Mouse (Mus musculus) liver (tissue): ENCODE measurements around the gene Zmynd8.
"Not testable (repeated sequence)": the region's sequence is repeated elsewhere in the genome, so short reads cannot be mapped to it uniquely, and the experiment has no call there.

ENCODE experiments used
- DNase-seq: peaks from one replicate; pipeline ENCODE4 v3.0.0-alpha.2; 2020; ENCODE audit warnings: mixed read lengths

The Zmynd8 gene

GRCm38 (mm10) chr2:165825964-165826712 is 72.7 kb downstream of the Zmynd8 start:
- DNase-seq = peak; percentile 62

- DNase-seq = no peak
Observed at GRCm38 (mm10) chr2:165825261-165825900, 73.4 kb downstream of the Zmynd8 start.

- no peak for DNase-seq
Observed at GRCm38 (mm10) chr2:165824826-165825225, 74.0 kb downstream of the Zmynd8 start.

DNA sequence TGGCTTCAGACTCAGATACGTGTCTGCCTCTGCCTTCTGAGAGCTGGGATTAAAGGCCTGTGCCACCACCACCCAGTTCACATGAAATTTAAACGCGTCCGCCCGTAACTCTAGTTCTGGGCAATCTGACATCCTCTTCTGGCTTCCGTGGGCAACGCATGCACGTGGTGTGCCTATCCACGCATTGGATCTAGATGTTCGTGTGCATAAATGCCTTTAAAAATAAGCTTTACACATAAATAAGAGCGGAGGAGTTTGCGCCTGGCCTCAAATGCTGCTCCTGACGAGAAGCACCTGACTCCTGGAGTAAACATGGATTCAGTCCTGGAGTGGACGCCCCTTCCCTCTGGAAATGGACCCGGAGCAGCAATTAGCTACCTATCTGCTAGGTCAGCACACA is 76.3 kb downstream of the Zmynd8 start:
- DNase-seq = no peak

DNA sequence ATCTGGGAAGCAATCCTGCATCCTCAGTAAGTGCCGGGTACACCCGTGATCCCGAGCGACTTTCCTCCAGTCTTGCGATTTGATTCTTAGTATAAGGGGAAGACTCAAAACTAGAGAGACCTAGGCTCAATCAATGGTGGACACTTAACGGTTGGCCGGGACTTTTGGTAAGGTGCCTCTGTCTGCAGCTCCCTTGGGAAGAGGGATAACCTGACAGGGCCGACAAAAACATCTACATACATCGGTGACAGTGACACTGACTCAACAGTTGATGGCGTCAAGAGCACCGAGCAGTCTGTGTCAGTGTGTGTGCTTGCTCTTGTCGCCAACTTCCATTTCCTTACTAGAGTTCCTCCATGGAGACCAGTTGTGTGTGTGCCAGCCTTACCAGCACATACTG is 77.1 kb downstream of the Zmynd8 start:
- DNase-seq = no peak

DNA sequence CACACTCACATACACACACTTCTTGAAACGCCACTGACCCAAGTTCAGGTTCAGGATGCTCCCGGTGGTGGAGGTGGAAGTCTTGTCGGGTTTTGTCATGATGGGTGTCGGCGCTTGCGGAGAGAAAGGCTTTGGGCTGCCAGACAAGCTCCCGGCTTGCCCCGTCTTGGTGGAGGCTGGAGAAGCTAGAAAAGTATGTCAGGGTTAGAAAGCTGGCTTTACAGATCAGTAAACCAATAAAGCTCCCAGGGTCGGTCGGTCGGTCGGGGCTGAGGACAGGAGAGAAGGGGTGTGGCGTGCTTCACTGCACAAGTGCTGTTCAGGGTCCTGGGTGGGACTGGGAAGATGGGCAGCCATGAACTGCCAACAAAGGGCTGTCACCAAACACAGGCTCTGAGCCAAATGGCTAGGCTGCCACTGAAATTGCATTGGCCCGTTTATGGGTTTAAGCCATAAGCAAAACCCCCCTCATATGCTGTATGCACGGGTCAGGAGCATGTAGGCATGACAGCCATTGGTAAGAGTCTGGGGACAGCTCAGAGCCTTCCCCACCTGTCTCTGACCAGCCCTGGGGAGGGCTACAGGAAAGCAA is 78.2 kb downstream of the Zmynd8 start:
- DNase-seq = no peak

- DNase-seq = no peak
Observed at GRCm38 (mm10) chr2:165820073-165820472, 78.7 kb downstream of the Zmynd8 start.

DNA sequence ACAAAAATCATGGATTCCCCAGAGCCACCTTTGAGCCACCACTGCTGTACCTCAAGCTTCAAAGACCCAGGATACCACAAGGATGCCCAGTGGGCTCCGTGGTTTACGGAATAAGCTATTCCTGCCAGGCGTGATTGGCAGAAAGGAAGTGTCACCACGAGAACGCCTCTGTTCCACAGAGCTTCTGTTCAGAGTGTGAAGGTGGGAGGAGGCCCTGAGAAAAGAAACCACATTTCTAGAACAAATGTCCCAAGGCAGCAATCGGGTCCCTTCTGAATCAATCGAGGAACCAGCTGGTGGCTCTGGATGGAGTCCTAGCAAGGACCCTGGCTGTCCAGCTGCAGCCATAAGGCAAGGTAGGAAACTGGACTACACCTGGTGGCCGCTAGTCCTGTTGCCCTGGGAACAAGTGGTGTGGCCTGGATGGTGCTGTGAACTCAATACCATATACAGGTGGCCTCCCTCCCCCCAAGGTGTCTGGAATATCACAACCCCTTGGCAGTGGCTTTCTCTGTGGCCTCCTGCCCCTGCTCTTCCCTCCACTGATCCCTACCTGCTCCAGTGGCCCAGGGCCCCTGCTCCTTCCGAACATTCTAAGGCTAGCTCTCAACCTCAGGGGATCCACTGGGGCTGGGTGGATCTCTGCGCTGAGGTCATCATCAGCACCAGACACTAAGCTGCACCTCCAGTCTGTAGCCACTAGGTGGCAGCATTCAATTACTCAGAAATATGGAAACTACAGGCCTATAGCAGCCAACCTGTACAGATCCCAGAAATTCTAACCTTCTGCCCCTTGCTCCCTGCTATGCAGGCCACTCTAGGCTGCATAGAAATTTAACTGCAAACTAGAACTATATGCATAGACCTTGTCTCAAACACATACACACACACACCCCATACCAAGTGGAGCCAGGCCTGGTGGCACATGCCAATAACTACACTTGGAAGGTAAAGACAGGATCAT is 79.5 kb downstream of the Zmynd8 start:
- peak; percentile 63 for DNase-seq

GRCm38 (mm10) chr2:165818570-165818969 is 80.2 kb downstream of the Zmynd8 start:
- no peak for DNase-seq

- DNase-seq = no peak
Observed at GRCm38 (mm10) chr2:165817437-165817836, 81.4 kb downstream of the Zmynd8 start.

DNA sequence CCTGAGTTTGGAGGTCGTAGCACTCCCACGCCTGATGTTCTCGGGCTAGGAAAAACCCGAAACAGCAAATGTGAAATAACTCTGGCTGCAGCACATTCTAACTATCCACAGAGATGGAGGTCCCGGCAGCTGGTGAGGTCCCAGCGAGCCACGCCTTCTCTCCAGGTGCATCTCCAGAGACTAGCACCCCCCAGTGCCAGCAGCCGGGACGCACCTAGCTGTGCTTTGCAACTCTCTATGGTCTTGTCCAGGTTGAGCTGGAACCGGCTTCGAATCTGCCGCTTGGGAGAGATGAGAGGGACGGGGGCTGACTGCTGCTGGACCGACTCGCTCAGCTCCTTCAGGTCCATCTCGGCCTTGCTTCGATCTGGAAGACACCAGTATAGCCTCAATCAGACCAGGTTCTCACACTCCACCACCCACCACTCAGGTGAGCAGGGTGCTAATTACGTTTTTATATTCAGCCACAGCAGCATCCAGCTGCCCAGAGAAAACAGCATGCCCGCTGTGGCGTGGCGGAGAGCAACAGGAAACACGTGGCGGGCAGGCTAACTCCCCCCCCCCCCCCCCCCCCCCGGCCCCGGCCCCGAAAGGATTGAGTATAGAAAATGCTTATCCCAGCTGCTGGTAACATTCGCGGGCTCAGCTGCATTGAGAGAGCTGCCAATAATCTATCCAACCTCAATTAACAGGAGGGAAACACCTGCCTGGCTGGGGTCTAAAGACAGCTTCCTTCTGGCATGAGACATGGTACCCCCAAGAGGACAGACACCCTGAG is 83.5 kb downstream of the Zmynd8 start:
- no peak for DNase-seq

DNA sequence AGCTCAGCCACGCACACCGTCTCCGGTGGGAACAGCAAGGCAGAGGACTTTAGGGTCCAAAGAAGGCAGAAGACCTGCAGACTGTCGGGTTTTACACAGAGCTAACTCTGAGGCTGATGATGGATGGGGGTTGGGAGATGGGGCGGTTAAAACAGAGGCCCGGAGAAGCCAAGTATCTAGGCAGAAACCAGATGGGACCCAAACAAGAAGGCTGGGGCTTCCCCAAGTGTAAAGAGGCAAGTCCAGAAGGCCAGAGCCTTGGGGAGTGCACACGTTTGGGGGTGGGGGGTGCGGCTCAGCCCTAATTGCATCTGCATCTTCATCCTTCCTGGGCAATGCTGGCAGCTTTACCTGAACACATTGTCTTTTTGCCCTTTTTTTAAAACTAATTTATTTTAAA is 85.9 kb downstream of the Zmynd8 start:
- DNase-seq = no peak

DNA sequence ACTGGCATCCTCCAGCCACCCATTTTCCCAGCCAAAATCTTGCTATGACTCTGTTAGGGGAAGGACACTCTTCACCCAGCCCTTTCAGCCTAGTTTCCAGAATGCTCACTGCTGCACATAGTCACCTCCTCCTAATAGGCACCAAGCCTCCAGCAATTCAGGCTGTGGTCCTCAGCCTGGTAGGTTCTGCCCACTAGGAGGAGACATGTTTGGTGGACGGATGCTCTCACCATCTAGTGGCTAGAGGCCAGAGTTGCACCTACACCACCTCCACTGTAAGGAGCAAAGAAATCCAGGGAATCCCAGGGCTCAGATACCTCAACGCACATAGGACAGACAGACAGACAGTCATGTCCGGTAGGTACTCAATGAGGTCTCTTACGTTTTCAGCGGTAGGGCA is 87.3 kb downstream of the Zmynd8 start:
- DNase-seq = no peak

GRCm38 (mm10) chr2:165809901-165810477 is 88.8 kb downstream of the Zmynd8 start:
- DNase-seq = no peak

GRCm38 (mm10) chr2:165809091-165809490 is 89.7 kb downstream of the Zmynd8 start:
- no peak for DNase-seq

DNA sequence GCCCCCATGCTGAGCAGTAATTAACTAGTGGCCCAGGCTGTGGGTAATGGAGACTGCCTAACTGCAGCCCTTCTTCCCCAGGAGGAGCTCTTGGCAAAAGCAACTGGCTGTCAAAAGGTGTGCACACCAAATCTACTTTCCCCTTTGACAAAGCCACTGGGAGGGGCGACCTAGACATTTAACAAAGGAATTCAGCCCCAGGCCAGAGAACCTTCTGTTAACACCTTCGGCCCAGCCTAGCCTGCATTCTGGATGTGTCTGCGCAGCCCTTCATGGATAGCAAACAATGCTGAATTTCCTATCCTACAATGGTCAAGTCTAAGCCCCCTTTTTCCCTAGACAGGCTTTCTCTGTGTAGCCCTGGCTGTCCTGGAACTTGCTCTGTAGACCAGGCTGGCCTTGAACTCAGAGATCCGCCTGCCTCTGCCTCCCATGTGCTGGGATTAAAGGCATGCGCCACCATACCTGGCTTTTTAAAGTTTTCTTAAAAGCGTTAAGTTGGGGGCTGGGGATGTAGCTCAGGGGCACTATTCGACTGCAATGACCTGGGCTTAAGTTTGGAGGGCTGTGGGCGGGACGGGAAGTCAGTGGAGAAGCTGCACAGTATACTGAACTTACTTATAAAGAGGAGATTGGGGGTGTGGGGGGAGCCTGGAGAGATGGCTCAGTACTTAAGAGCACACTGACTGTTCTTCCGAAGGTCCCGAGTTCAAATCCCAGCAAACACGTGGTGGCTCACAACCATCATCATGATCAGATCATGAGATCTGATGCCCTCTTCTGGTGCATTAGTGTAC is 90.4 kb downstream of the Zmynd8 start:
- DNase-seq = no peak

DNA sequence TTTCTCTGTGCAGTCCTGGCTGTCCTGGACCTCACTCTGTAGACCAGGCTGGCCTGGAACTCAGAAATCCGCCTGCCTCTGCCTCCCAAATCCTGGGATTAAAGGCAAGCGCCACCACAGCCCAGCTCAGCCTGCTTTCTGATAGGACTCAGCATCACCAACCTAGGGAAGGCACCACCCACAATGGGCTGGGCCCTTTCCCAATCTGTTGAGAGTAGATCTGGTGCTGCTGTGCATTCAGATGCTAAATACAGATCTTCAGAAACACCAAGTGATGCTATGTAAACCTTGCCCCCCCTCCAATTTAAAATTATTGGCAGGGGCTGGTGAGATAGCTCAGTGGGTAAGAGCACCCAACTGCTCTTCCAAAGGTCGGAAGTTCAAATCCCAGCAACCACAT is 98.6 kb downstream of the Zmynd8 start:
- not testable (repeated sequence) for DNase-seq

- no peak for DNase-seq
Observed at GRCm38 (mm10) chr2:165797876-165798275, 100.9 kb downstream of the Zmynd8 start.

DNA sequence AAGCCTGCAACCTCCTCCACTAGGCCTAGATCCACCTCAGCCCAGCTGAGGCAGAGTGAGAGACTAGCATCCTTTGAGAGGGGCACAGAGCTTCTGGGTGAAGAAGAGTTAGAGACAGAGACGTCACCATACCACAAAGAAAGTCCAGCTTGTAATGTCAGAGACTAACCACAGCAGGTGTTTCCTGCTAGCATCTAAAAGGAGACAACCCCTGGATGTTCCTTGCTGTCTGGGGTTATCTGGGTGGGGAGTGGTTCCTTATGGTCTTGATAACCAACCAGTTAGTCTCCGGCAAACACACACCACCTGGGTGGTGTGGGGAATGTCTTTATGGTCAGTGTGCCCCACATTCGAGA is 105.6 kb downstream of the Zmynd8 start:
- DNase-seq = no peak

DNA sequence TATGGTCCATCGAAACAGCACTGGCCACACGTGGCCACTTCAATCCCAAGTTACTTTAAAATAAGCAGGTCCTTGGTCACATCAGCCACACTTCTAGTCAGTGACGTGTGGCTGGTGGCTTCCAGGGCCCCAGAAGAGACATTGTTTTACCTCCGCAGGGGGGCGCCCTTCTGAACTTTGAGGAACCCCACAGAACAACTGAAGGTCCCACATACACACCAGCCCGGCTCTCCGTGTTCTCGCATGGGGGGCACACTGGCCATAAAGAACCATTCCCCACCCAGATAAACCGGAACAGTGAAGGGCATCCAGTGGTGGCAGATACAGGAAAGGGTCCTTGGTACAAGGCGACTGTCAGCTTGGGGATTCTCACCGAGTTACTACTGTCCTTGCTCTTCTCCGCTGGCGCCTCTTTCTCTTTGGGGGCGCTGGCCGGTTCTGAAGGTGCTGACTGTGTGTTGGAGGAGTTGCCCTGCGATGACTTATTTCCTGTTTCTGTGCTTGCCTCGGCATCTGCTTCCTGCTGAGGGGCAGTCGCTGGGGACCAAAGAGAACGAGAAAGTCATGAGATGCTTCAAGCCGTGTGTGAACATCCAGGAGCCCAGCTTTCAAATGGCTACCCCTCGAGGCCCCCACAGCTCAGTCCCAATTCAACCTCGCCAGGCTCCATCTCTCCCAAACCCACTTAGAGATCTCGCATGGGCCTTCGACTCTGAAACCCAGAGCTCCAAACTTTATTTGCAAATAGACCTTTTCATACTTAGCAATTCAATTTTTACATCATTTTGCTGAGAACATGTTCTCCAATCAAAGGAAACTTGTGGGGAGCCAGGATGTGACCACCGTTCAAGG is 106.2 kb downstream of the Zmynd8 start:
- no peak for DNase-seq
